Mouse (Mus musculus) liver, embryonic 14.5 days (tissue): ENCODE results near the gene Lamb1. TPM values are rescaled to one million over a fixed set of nuclear protein-coding genes. Genes with fewer than 3 reads are reported as not detected.

Source experiments
- ATAC-seq: fragments of 200-750 bp; cut with Nextera tagmentation; 2 replicates; pipeline ENCODE4 v1.8.0; 2017; ENCODE audit warnings: moderate number of reproducible peaks, mild to moderate bottlenecking, moderate library complexity; ENCODE audit not compliant: insufficient read depth
- DNase-seq, 3 experiments: peaks; one replicate each; pipeline ENCODE4 v3.0.0-alpha.2; 2012 to 2013; ENCODE audit warnings: low read depth in 3 of 3, low spot score in 3 of 3
- H3K27ac ChIP-seq: fragments of 300-500 bp; sonication (generic); 2 replicates; pipeline ENCODE4 v1.5.1; 2014; ENCODE audit warnings: moderate library complexity, mild to moderate bottlenecking, control low read depth, inconsistent platforms
- H3K27me3 ChIP-seq: fragments of 300-500 bp; sonication (generic); 2 replicates; pipeline ENCODE4 v1.6.1; 2014; ENCODE audit warnings: mild to moderate bottlenecking, low read length, moderate library complexity; ENCODE audit not compliant: control insufficient read depth, insufficient read depth
- H3K36me3 ChIP-seq: fragments of 300-500 bp; sonication (generic); replicated peaks from 2 replicates; pipeline ENCODE4 v1.6.1; 2014; ENCODE audit warnings: low read depth; ENCODE audit not compliant: control insufficient read depth, insufficient read depth
- H3K4me1 ChIP-seq, 2 experiments: fragments of 200-500 bp in 1 of 2; fragments of 300-500 bp in 1 of 2; sonication (generic) in 1 of 2; replicated peaks; 2 replicates each; pipeline ENCODE4 v1.6.1; 2012 to 2014; ENCODE audit warnings: antibody characterized with exemption in 1 of 2, inconsistent platforms in 1 of 2, low read length in 1 of 2; ENCODE audit not compliant: control insufficient read depth in 2 of 2, insufficient read depth in 2 of 2
- H3K4me2 ChIP-seq: fragments of 300-500 bp; sonication (generic); 2 replicates; pipeline ENCODE4 v1.6.1; 2014; ENCODE audit warnings: low read depth, mild to moderate bottlenecking, control low read depth, moderate library complexity
- H3K4me3 ChIP-seq, 2 experiments: fragments of 200-500 bp in 1 of 2; fragments of 300-500 bp in 1 of 2; sonication (generic) in 1 of 2; 2 replicates each; pipeline ENCODE4 v1.5.1; 2012 to 2014; ENCODE audit warnings: low read depth in 2 of 2, low read length in 2 of 2, mild to moderate bottlenecking in 2 of 2, control low read depth in 1 of 2, inconsistent platforms in 1 of 2, moderate library complexity in 1 of 2; ENCODE audit not compliant: insufficient read depth in 1 of 2
- H3K9ac ChIP-seq: fragments of 300-500 bp; sonication (generic); replicated peaks from 2 replicates; pipeline ENCODE4 v1.6.1; 2014; ENCODE audit warnings: mild to moderate bottlenecking, control low read depth, moderate library complexity
- H3K9me3 ChIP-seq: fragments of 300-500 bp; sonication (generic); 2 replicates; pipeline ENCODE4 v1.6.1; 2016; ENCODE audit warnings: low read length, mixed read lengths; ENCODE audit not compliant: control insufficient read depth
- CTCF ChIP-seq: IDR thresholded peaks from 2 replicates; pipeline ENCODE4 v1.5.1; 2016; ENCODE audit warnings: antibody characterized with exemption, low read depth, control low read depth
- EP300 ChIP-seq: IDR thresholded peaks from 2 replicates; pipeline ENCODE4 v1.6.1; 2016; ENCODE audit warnings: antibody characterized with exemption, low read depth
- WGBS: fragments of 180-500 bp; shearing (Covaris S2); extraction: QIAGEN DNeasy Blood & Tissue Kit; methylation state at CpG from one replicate; pipeline ENCODE4 v1.1.7; 2014; ENCODE audit not compliant: insufficient replicate concordance; 5-methylcytosine and 5-hydroxymethylcytosine counted together
- polyA plus RNA-seq, 2 experiments: library from polyadenylated mRNA; depleted of rRNA in 1 of 2; stranded (reverse) in 1 of 2; unstranded in 1 of 2; fragments of >200 nt; fragmentation: Nextera tagmentation in 1 of 2; extraction: Ambion mirVana in 1 of 2; gene quantifications; 2 replicates each; pipeline versions ENCODE4 v1.2.1 to v1.2.3; 2012 to 2014

The Lamb1 gene
- polyA plus RNA-seq, 2 experiments, result 1.9 to 2.6 TPM

- Histone ChIP-seq H3K36me3 (no peaks in the 10 kb centered on the region), H3K27ac (no peak overlapping the region), H3K4me1 (no peaks in the 10 kb centered on the region), H3K9ac (no peak overlapping the region), H3K9me3 (no peaks in the 10 kb centered on the region), H3K27me3 (no peaks in the 10 kb centered on the region), H3K4me2 (no peak overlapping the region), H3K4me3 (no peak overlapping the region)
- TF ChIP-seq EP300 (no peak), CTCF (no peak)
- ATAC-seq, result no peak
- DNase-seq, result no peak
- WGBS, result 76% methylated on average over 10 of the region's 10 CpGs
Observed at GRCm38 (mm10) chr12:31289046-31289445, 24.0 kb downstream of the Lamb1 start.

GRCm38 (mm10) chr12:31290951-31291350, 25.9 kb downstream of the Lamb1 start:
- H3K27ac ChIP-seq, result no peak overlapping the region
- no peak overlapping the region for H3K4me2 ChIP-seq
- DNase-seq (no peak), ATAC-seq (no peak)
- no peak overlapping the region for H3K9ac ChIP-seq
- H3K27me3 ChIP-seq, result no peaks in the 10 kb centered on the region
- H3K36me3 ChIP-seq, result no peaks in the 10 kb centered on the region
- WGBS, result 47% methylated on average over 3 of the region's 3 CpGs
- H3K4me1 ChIP-seq, result peaks cover 0 to 2% of the 10 kb centered on the region in 2 experiments; a peak in 1 of 4 replicates
- TF ChIP-seq CTCF, result no peak
- TF ChIP-seq EP300, result no peak
- H3K4me3 ChIP-seq, result no peak overlapping the region
- no peaks in the 10 kb centered on the region for H3K9me3 ChIP-seq

- H3K4me3 ChIP-seq, result no peak overlapping the region
- TF ChIP-seq EP300 (no peak), CTCF (no peak)
- no peaks in the 10 kb centered on the region for H3K27me3 ChIP-seq
- no peaks in the 10 kb centered on the region for H3K9me3 ChIP-seq
- H3K9ac ChIP-seq, result no peak overlapping the region
- ATAC-seq, result no peak
- peaks cover 0 to 2% of the 10 kb centered on the region in 2 experiments; a peak in 1 of 4 replicates for H3K4me1 ChIP-seq
- no peak overlapping the region for H3K4me2 ChIP-seq
- no peak overlapping the region for H3K27ac ChIP-seq
- no peak for DNase-seq
- H3K36me3 ChIP-seq, result no peaks in the 10 kb centered on the region
- 43% methylated on average over 15 of the region's 15 CpGs for WGBS
Observed at GRCm38 (mm10) chr12:31293361-31294142, 28.5 kb downstream of the Lamb1 start.

GRCm38 (mm10) chr12:31294526-31294925, 29.5 kb downstream of the Lamb1 start:
- Histone ChIP-seq H3K27ac (no peak overlapping the region), H3K4me2 (no peak overlapping the region), H3K4me1 (peaks cover 0 to 2% of the 10 kb centered on the region in 2 experiments; a peak in 1 of 4 replicates), H3K27me3 (no peaks in the 10 kb centered on the region), H3K4me3 (no peak overlapping the region), H3K36me3 (no peaks in the 10 kb centered on the region), H3K9me3 (no peaks in the 10 kb centered on the region), H3K9ac (no peak overlapping the region)
- TF ChIP-seq EP300, result no peak
- no peak for TF ChIP-seq CTCF
- 58% methylated on average over 10 of the region's 10 CpGs for WGBS
- peak; percentile 45; the same call in 1 of the 2 replicates for ATAC-seq
- no peak for DNase-seq

- H3K9ac ChIP-seq, result no peak overlapping the region
- H3K4me1 ChIP-seq, result peaks cover 0 to 2% of the 10 kb centered on the region in 2 experiments; a peak in 1 of 4 replicates
- no peaks in the 10 kb centered on the region for H3K9me3 ChIP-seq
- no peak for ATAC-seq
- TF ChIP-seq CTCF (no peak), EP300 (no peak)
- H3K4me3 ChIP-seq, result no peak overlapping the region
- no peaks in the 10 kb centered on the region for H3K27me3 ChIP-seq
- H3K36me3 ChIP-seq, result no peaks in the 10 kb centered on the region
- no peak overlapping the region for H3K27ac ChIP-seq
- DNase-seq, result no peak
- 76% methylated on average over 11 of the region's 11 CpGs for WGBS
- H3K4me2 ChIP-seq, result no peak overlapping the region
Observed at GRCm38 (mm10) chr12:31294996-31295395, 30.0 kb downstream of the Lamb1 start.
